Mouse (Mus musculus) brown adipose tissue, adult 24 weeks (tissue): ENCODE data around the gene Dennd2a. TPM values are rescaled to one million over a fixed set of nuclear protein-coding genes. Genes with fewer than 3 reads are reported as not detected.

Source experiments
- H3K27ac ChIP-seq: fragments of 200-500 bp; replicated peaks from 2 replicates; pipeline ENCODE4 v1.5.1; 2012; ENCODE audit warnings: low read depth, mild to moderate bottlenecking, low read length
- H3K4me1 ChIP-seq: fragments of 200-500 bp; 2 replicates; pipeline ENCODE4 v1.6.1; 2012; ENCODE audit warnings: low read length, mixed read lengths; ENCODE audit not compliant: control insufficient read depth, insufficient read depth, insufficient read length
- H3K4me3 ChIP-seq: fragments of 200-500 bp; 2 replicates; pipeline ENCODE4 v1.5.1; 2012; ENCODE audit warnings: low read depth, mild to moderate bottlenecking, low read length, moderate library complexity; ENCODE audit not compliant: insufficient read depth
- polyA plus RNA-seq: library from polyadenylated mRNA; stranded (reverse); fragments of >200 nt; gene quantifications from 2 replicates; pipeline ENCODE4 v1.2.4, GENCODE M21; 2012; ENCODE audit not compliant: missing spikeins, insufficient read depth, insufficient read length

Dennd2a gene
- polyA plus RNA-seq, 1 experiment: 1.7 TPM

DNA sequence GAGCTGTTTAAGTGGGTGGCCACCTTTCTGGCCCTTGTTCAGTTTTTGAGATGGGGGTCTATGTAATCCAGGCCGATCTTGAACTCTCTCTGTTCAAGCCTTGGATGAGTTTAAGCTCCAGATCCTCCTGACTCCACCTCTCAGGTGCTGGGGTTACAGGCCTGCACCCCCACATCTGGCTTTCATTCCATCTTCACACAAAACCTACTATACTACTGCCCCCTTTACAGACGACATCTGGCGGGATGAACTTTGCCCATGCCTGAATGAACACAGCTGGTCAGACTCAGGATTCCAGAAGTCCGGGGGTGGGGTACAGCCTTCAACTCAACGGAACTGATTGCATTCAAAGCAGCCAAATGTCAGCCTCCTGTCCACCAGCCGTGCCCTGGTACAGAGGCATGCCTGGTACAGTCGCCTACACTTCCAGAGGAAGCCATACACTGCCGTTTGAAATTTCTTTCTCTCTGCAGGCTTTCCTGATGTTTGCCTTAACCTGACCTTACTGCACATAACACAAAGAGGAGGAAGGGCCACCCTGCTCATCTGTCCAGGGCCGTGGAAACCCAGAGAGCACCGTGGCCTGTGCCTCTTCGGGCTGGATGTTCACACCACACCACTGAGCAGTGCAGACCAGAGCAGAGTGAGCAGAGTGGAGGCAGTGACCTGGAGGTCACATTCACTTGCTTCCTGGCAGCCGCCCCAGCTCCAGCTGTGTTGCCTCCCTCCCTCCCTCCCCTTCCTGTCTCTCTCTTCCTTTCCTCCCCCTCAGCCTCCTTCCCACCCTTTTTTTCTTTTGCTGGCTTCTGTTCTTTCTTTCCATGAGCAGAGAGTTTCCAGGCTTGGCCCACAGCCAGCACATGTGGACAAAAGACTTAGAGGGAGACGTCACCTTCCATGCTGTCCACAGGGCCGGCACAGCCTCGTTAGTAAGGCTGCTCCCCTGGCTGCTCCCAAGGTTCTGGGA lies 14.8 kb downstream of the Dennd2a start:
- H3K4me1 ChIP-seq: peaks cover 5% of the 10 kb centered on the region; the same call in 1 of the 2 replicates
- peak overlapping the region; percentile 17; the same call in 1 of the 2 replicates for H3K27ac ChIP-seq
- no peak overlapping the region for H3K4me3 ChIP-seq

DNA sequence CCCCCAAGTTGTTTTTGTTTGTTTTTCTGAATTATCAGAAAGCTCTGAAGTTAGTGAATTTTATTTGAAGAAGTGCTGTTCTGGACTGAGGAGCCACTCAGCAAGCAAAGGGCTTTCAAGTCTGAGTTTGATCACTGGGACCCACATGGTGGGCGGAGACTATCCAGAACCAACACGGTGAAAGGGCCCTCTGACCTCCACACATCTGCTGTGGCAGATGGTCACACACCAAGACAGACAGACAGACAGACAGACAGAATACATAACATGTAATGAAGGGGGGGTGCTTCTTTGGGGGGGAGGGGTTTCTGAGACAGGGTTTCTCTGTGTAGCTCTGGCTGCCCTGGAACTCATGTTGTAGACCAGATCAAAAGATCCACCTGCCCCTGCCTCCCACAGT lies 17.1 kb downstream of the Dennd2a start:
- H3K4me1 ChIP-seq: peaks cover 7% of the 10 kb centered on the region
- H3K4me3 ChIP-seq: no peak overlapping the region
- H3K27ac ChIP-seq: no peak overlapping the region

DNA sequence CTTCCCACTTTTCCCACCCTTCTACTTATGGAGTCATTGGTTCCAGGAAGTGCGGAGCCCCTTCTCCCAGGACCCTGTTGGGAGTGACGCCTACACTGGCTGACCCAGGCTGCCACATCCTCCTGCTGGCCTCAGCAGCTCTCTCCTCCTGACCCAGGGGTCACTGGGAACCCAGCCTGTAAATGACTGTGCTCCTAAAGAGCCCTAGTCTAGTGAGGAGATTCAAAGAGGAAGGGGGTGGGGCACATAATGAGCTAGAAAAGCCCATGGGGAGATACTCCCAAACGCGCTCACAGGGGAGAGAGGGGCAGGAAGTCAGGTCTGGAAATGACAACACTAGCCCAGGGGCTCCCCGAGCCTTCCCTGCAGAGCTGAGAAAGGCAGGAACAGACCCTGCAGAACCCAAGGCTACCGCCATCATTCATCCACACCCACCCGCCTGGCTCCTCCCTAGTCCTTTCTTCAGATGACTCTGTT lies 17.9 kb downstream of the Dennd2a start:
- H3K4me1 ChIP-seq: peaks cover 7% of the 10 kb centered on the region

DNA sequence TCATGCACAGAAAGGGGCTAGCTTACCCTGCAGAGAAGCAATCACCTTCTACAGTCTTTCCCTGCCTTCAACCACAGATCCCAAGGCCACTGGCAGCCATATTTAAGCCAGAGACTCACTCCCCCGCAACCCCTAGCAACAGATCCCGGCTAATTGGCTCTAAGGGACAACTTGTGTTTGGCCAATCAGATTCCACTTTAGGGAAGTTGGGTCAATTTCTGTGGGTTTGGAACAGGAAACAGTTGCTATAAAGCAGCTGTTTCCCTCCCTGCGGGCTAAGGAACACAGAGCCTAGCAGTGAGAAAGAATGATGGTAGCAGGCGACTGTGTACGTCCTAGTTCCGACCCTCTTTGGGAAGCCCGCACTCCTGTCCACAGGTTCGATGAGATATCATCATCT lies 19.4 kb downstream of the Dennd2a start:
- Histone ChIP-seq H3K27ac (no peak overlapping the region), H3K4me3 (no peak overlapping the region), H3K4me1 (peaks cover 7% of the 10 kb centered on the region)

More for the DNA sequence above, 17.9 kb downstream of the Dennd2a start:
- peak overlapping the region; percentile 53 for H3K27ac ChIP-seq
- H3K4me3 ChIP-seq: no peak overlapping the region; the same call in 1 of the 2 replicates

DNA sequence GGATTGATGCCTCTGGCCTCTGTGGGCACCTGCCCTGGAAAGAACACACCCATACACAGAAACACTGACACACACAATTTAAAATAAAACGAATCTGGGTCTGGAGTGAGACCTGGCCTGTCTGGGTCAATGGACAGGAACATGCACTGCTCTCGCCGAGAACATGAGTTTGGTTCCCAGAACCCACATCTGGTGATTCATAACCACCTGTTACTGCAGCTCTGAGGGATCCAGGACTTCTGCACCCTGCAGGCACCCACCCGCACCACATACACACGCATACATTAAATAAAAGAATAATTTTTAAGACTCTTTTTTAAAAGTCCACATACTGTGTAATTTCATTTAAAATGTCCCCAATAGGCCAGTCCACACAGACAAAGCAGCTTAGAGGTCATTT lies 20.4 kb downstream of the Dennd2a start:
- H3K4me3 ChIP-seq: no peak overlapping the region
- H3K4me1 ChIP-seq: peaks cover 2% of the 10 kb centered on the region

DNA sequence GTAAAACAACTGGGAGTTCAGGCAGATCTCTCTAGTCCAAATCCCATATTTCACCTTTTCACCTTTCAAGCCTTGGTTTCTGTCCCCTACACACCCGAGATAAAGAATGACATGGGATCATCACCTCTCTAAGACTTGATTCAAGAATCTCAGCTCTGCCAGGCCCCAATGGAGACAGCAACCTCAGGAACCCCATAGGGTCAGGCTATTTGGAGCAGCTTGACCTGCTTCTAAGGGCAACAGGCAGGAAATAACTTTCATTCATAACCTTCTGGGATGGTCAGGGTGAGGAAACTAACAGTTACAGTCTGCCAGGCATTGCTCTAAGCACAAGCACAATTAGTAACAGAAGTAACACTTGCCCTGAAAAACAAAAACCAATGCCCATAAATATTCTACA lies 21.0 kb downstream of the Dennd2a start:
- H3K4me1 ChIP-seq: peaks cover 2% of the 10 kb centered on the region
- H3K4me3 ChIP-seq: no peak overlapping the region
- H3K27ac ChIP-seq: no peak overlapping the region

More for the DNA sequence above, 20.4 kb downstream of the Dennd2a start:
- no peak overlapping the region for H3K27ac ChIP-seq

DNA sequence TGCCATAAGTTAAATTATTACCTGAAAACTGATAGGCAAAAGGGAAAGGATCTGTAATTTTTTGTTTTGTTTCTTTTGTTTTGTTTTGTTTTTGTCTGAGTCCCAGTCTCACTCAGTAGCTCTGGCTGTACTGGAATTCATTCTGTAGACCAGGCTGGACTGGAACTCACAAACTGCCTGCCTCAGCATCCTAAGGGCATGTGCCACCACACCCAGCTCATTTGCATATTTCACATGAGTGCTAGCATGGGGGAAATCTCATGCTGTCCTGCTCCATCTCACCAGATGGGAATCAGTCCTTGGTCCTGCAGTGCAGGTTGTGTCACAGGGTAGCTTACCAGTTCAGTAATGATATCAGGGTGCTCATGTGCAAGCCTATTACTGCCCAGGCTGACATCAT lies 22.7 kb downstream of the Dennd2a start:
- no peak overlapping the region for H3K4me3 ChIP-seq

DNA sequence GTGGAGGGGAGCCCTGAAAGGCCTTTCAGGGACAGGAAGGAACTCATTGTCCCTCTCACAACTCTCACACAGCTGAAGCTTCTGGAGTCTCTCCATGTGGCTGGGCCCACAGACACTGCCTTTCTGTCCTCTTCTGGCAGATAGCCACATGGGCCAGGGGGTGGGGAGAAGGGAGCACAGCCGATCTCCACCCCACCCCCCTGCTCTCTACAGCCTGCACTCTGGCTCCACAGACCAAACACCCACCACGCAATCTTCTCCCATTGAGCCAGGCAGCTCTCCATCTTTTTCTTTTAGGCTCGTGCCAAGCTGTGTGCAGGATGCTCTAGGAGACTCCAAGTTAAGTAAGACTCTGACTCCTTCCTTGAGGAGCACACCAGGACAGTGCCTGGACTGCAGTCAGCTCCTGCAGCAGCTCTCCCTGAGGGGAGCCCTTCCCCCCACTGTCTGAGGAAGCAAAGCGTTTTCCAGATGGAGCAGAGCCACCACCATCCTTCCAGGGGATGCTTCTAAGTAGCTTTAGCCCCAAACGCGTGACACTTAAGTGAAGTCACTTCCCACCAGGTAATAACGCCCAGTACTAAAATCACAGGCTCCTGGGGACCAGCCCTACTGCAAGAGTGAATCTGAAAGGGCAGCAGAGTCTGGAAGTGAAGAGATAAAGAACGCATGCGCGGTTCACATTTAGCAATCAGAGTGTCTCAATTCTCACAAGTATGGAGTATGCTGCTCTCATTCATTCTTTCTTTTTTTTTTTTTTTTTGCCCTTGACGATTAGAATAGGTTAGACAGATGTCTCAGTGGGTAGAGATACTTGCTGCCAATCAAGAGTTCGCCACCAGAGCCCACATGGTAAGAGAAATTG lies 28.8 kb downstream of the Dennd2a start:
- Histone ChIP-seq H3K4me1 (0 out of 2 replicates have a peak, but pooled peaks cover 2% of the 10 kb centered on the region), H3K27ac (peak overlapping the region; percentile 50; the same call in 1 of the 2 replicates), H3K4me3 (no peak overlapping the region)

More for the DNA sequence above, 22.7 kb downstream of the Dennd2a start:
- H3K4me1 ChIP-seq: peaks cover 2% of the 10 kb centered on the region
- H3K27ac ChIP-seq: no peak overlapping the region

DNA sequence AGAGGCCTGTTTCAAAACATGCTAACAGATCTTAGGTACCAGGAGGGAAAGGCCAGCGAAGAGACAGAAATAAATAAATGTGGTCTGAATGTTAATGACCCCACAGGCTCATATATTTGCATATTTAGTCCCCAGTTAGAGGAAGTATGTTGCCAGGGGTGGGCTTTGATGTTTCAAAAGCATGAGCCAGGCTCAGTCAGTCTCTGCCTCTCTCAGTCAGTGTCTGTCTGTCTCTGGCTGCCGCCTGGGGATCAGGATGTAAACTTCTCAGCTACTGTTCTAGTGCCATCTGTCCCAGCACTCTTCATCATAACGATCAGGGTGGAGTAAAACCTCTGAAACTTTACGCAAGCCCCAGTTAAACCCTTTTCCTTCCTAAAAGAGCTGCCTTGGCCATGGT lies 29.9 kb downstream of the Dennd2a start:
- no peak overlapping the region for H3K4me3 ChIP-seq
- H3K27ac ChIP-seq: peak overlapping the region; percentile 17
- 0 out of 2 replicates have a peak, but pooled peaks cover 2% of the 10 kb centered on the region for H3K4me1 ChIP-seq

DNA sequence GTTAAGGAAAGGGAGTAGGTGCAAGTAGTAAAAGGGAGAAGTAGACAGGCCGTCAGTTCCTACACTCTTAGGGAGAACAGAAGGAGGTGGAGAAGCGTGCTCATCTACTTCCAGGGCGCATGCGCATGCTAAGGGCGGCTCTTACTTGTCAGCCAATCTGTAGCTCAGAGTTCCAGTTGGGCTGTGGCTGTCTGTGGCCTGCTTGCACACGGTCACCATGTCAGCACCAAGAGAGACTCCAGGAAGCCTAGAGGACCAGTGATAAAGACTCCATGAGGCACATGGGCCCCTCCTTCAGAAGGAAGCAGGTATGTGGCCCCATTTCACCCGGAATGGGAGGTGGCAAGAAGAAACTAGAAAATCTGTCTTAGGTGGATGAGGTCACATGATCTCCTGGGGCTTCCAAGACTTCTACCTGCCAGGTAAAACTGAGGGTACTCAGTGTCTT lies 30.3 kb downstream of the Dennd2a start:
- H3K4me1 ChIP-seq: 0 out of 2 replicates have a peak, but pooled peaks cover 2% of the 10 kb centered on the region
- H3K27ac ChIP-seq: peak overlapping the region; percentile 17
- H3K4me3 ChIP-seq: peak overlapping the region; percentile 19

DNA sequence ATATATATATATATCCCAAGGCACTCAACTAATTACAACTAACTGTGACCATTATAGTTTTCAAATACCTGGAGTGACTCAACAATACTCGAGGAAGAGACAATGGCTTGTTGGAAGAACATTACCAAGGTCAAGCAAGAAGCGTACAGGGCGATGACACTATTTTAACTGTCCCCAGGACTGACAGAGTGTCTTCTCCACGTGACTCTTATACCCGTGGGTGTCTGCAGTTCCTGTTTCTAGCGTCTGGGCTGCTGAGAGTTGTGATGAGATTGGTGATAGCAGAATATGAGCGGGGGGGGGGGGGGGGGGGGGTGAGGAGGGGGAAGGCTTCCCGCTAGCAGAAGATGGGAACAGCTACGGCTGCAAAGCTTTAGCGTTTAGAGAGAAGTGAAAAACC lies 30.9 kb downstream of the Dennd2a start:
- H3K4me1 ChIP-seq: 0 out of 2 replicates have a peak, but pooled peaks cover 2% of the 10 kb centered on the region
- no peak overlapping the region for H3K27ac ChIP-seq
- H3K4me3 ChIP-seq: no peak overlapping the region

DNA sequence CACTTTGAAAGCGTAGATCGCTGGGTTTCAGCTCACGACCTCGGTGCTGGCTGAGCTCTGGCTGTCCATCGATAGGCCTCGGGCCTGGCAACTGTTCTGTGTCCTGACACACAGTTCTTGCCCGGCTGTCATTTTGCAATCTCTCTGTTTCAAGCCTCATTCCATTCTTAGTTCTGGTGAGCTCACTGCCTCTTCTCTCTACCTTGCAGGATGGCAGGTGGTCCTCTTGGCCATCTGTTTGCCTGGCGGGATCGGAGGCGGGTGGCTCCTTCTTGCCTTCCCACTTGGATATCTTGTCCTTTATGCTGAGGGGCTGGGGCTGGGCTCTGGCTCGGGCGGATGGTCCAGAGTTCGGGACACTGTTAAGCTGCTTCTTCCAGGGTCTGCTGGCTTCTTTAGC lies 34.5 kb downstream of the Dennd2a start:
- no peaks in the 10 kb centered on the region for H3K4me1 ChIP-seq
- H3K4me3 ChIP-seq: no peak overlapping the region
- H3K27ac ChIP-seq: no peak overlapping the region

DNA sequence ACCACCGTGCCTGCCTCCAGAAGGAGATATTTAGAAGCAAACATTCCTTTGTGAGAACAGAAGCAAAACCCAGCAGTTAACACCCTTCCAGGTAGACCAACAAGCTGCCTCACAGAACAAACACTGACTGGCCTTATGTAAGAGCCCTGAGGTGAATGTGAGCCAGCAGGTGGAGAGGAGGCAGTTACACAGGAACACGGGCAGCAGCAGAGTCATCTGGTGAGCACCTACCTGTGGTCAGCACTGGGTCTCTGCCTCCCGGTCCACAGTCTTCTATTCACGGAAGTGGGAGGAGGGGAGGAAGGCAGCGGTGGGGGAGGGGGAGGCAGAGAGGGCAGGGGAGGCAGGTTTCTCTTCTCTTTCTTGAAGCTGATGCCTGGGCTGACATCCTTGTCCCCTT lies 35.2 kb downstream of the Dennd2a start:
- no peak overlapping the region for H3K27ac ChIP-seq

DNA sequence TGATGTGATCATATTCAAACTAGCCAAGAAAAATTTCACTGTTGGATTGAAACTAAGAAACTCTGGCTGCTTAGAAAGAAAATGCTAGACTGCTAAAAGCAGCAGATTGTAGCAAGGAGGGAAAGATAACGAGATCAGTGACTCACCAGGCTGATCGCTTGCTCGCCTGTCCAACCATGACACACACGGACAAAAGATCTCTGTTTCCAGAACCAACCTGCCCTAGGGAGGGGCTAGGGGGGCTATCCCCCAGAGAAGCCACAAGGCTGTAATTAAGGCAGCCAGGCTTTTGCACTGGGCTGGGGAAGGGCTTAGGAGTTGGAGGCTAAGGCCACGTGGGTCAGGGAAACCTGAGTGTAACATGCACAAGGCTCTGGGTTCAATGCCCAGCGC lies 41.9 kb downstream of the Dennd2a start:
- H3K4me3 ChIP-seq: no peak overlapping the region
- no peak overlapping the region for H3K27ac ChIP-seq
- no peaks in the 10 kb centered on the region; the same call in 1 of the 2 replicates for H3K4me1 ChIP-seq

More for the DNA sequence above, 35.2 kb downstream of the Dennd2a start:
- no peaks in the 10 kb centered on the region for H3K4me1 ChIP-seq
- no peak overlapping the region for H3K4me3 ChIP-seq
